11 mouse cellular contexts compared by ENCODE assay signal in genomic region chr9:117400262-117400671, GRCm38 (mm10).
A peak's percentile ranks its signal among the peaks of the same experiment; 100 is the strongest.
DNase-seq lines count a peak whose midpoint lies in the region; ATAC-seq and TF ChIP-seq lines count a peak whose summit lies in the region.
"Had no signal": no experiment of that assay in that cellular context is flagged by ENCODE, and none has a peak within 500 bp of the region (broad histone marks: within the 10 kb centered on the region; RNA-seq: fewer than 3 reads in every experiment).

No protein-coding gene starts in this region.

- no peak for TF ChIP-seq POLR2A in lung, adult 2 months (IDR thresholded peaks at IDR 0.05; ENCODE audit: borderline replicate concordance, extremely low read depth, low read depth, low read length)

- peak; percentile 5 to 30 for DNase-seq in adrenal gland, adult (ENCODE audit: inconsistent age in 2 of 2, low spot score in 1 of 2)
- no peak for DNase-seq in adrenal gland, postnatal 36 days
- peak; percentile 69 for DNase-seq in lung, embryonic 14.5 days
- DNase-seq in lung, adult 2 months = no peak
- peak; percentile 4 for DNase-seq in naive thymus-derived CD4-positive, alpha-beta T cell, adult 2 months (ENCODE audit: low read depth)
- DNase-seq in cerebellum, postnatal 25 days = no peak

- H3K36me3 ChIP-seq in lung, embryonic 14.5 days (ENCODE audit: insufficient read depth) = no peaks in the 10 kb centered on the region
- H3K36me3 ChIP-seq in liver, embryonic 12.5 days = no peaks in the 10 kb centered on the region
- H3K36me3 ChIP-seq: hindbrain, embryonic 12.5 days; midbrain, embryonic 10.5 days had no signal

- no peaks in the 10 kb centered on the region for H3K9me3 ChIP-seq in lung, embryonic 14.5 days (ENCODE audit: low read depth, low read length)
- no peaks in the 10 kb centered on the region for H3K9me3 ChIP-seq in liver, embryonic 12.5 days (replicated peaks)
- H3K9me3 ChIP-seq: hindbrain, embryonic 12.5 days; midbrain, embryonic 10.5 days had no signal

- H3K27ac ChIP-seq in lung, embryonic 14.5 days (ENCODE audit: low read depth) = no peak overlapping the region
- no peak overlapping the region for H3K27ac ChIP-seq in liver, embryonic 12.5 days
- H3K27ac ChIP-seq: hindbrain, embryonic 12.5 days; midbrain, embryonic 10.5 days had no signal

- H3K4me1 ChIP-seq in lung, embryonic 14.5 days (ENCODE audit: insufficient read depth) = no peaks in the 10 kb centered on the region
- no peaks in the 10 kb centered on the region for H3K4me1 ChIP-seq in lung, adult 2 months (ENCODE audit: control insufficient read depth, insufficient read depth, low read length)
- peaks cover 16% of the 10 kb centered on the region; the same call in 1 of the 2 replicates for H3K4me1 ChIP-seq in liver, embryonic 12.5 days

- H3K4me2 ChIP-seq in lung, embryonic 14.5 days = no peak overlapping the region
- H3K4me2 ChIP-seq in liver, embryonic 12.5 days = no peak overlapping the region
- H3K4me2 ChIP-seq: hindbrain, embryonic 12.5 days had no signal

- H3K9ac ChIP-seq in lung, embryonic 14.5 days = no peak overlapping the region
- H3K9ac ChIP-seq in liver, embryonic 12.5 days = no peak overlapping the region
- H3K9ac ChIP-seq: hindbrain, embryonic 12.5 days had no signal

- H3K4me3 ChIP-seq in lung, embryonic 14.5 days (ENCODE audit: low read depth, low read length) = no peak overlapping the region
- no peak overlapping the region for H3K4me3 ChIP-seq in lung, adult 2 months (replicated peaks; ENCODE audit: extremely low read depth, low read depth, low read length)
- no peak overlapping the region for H3K4me3 ChIP-seq in liver, embryonic 12.5 days
- H3K4me3 ChIP-seq: hindbrain, embryonic 12.5 days; midbrain, embryonic 10.5 days had no signal

- ATAC-seq in lung, embryonic 14.5 days (ENCODE audit: insufficient read depth) = peak; percentile 85
- peak; percentile 65 for ATAC-seq in liver, embryonic 12.5 days
- no peak for ATAC-seq in erythroid progenitor cell, adult 5-6 weeks (replicated peaks; ENCODE audit: low FRiP score, poor library complexity, severe bottlenecking)
- ATAC-seq: Patski had no signal

- TF ChIP-seq CTCF in lung, embryonic 14.5 days (IDR thresholded peaks at IDR 0.05; ENCODE audit: low read depth) = no peak
- no peak for TF ChIP-seq CTCF in lung, adult 2 months (IDR thresholded peaks at IDR 0.05; ENCODE audit: insufficient read depth, low read length)

- WGBS in lung, embryonic 14.5 days = 19% methylated on average over 7 of the region's 7 CpGs
- WGBS in lung, adult 2 months = 20% methylated on average over 7 of the region's 7 CpGs
- 8% methylated on average over 7 of the region's 7 CpGs for WGBS in liver, embryonic 12.5 days (ENCODE audit: insufficient replicate concordance)

- H3K27me3 ChIP-seq in lung, embryonic 14.5 days (ENCODE audit: insufficient read depth, low read length) = no peaks in the 10 kb centered on the region
- no peaks in the 10 kb centered on the region for H3K27me3 ChIP-seq in liver, embryonic 12.5 days (replicated peaks)
- H3K27me3 ChIP-seq: hindbrain, embryonic 12.5 days; Patski had no signal

Comparison
In these comparisons a context has a peak if more than half of its experiments do, and no peak if none do; other contexts are left out.
1. DNase-seq: peak in adrenal gland, adult (2 of 2), lung, embryonic 14.5 days (single experiment) and naive thymus-derived CD4-positive, alpha-beta T cell, adult 2 months (single experiment); none in adrenal gland, postnatal 36 days (0 of 2), lung, adult 2 months (single experiment) and cerebellum, postnatal 25 days (0 of 2).